Mouse (Mus musculus) monocyte, adult 2 months (primary cell): ENCODE data around the gene Tbc1d21.
A peak's percentile ranks its signal among the peaks of the same experiment; 100 is the strongest.

ENCODE experiments used
- DNase-seq, 2 experiments: peaks; one replicate each; pipeline ENCODE4 v3.0.0; 2022; ENCODE audit warnings: low spot score in 2 of 2, low read depth in 1 of 2

The Tbc1d21 gene

GRCm38 (mm10) chr9:58370355-58370754, at the start of gene Tbc1d21:
Gene Tbc1d21, minus strand, starts transcription at chr9:58370455.
- DNase-seq = no peak

DNA sequence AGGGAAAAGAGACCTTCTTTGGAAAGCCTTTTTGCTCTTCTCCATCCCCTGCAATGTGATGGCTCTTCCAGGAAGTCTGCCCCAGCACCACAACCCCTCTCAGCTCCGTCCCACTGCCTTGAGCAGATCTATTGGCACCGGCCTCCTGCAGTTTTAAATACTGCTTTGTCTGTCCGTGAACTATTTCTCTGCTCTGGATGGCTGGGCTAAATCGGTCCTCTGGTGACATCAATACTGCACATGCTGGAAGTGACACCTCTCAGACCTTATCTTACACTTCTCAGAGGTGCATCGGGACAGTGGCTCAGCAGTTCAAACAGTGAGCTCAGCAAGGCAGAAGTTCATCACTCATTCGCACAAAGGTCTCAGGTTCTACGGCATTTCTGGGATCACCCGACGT, 41.3 kb upstream of the Tbc1d21 start:
- DNase-seq = no peak

GRCm38 (mm10) chr9:58410057-58410735, 39.9 kb upstream of the Tbc1d21 start:
- no peak for DNase-seq

- DNase-seq = no peak
These were observed 39.0 kb upstream of the Tbc1d21 start for GRCm38 (mm10) chr9:58409247-58409646.

DNA sequence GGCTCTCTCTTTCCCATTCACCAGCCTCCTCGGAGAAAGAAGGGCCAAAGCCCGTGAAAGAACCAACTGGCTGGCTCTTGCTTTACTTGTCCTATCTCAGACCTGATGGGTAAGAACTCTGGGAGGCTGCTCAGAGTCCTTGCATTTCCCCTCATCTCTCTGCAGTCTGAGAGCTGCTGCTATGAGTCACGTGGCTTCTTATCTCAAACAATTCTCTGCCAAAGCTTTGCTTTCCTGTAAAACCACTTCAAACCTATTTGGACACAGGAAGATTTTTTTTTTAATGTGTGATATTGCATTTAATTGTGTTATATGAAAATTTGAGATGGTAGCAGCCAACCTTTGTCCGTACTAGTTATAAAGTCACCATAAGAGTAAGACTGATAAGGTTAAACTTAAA, 34.2 kb upstream of the Tbc1d21 start:
- DNase-seq = no peak

DNA sequence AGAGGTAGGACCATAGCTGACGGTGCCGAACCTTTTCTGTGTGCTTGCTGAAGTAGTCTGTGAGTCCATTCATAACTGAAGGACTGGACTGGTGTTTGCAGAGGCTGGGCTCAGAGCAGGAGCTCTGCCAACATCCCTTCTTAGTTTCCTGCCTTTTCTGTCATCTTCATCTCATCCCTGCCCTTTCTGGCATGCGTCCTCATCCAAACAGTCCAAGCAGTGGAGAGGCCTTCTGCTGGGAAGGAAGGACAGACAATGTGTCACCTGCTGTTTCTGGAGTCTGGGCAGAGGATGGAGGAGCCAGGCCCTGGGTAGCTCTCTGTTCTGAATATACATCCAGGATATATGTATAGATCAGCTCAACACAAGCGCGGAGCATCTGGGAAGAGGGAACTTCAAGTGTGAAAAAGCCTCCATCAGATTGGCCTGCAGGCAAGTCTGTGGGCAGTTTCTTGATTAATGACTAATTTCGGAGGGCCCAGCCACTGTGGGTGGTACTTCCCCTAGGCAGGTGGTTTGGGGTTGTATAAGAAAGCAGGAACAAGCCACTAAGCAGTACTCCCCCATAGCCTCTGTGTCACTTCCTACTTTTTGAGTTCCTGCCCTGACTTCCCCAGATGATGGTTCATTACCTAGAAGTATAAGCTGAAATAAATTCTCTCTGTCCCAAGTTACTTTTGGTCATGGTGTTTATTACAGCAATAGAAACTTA, 31.3 kb upstream of the Tbc1d21 start:
- peak; percentile 5 to 6 for DNase-seq

GRCm38 (mm10) chr9:58399609-58400008, 29.4 kb upstream of the Tbc1d21 start:
- DNase-seq = no peak

GRCm38 (mm10) chr9:58394605-58395004, 24.4 kb upstream of the Tbc1d21 start:
- no peak for DNase-seq

- no peak for DNase-seq
These were observed 23.6 kb upstream of the Tbc1d21 start for GRCm38 (mm10) chr9:58393875-58394274.

DNA sequence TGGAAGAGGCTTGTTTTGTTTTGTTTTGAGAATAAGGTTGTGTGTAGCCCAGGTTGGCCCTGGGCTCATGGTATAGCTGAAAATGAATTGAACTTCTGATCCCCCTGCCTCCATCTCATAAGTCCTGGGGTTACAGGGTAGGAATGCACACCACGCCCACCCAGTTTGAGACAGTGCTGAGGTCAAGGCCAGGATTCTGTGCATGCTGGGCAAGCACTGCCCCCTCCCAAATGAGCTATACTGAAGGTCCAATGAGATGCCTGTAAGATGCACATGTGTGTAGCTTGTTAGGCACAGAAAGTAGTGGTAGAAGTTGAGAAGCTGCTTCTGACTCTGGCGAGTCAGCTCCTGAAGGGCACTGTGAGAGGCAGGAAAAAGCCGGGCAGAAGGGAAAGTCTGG, 18.1 kb upstream of the Tbc1d21 start:
- no peak for DNase-seq

GRCm38 (mm10) chr9:58378878-58379277, 8.6 kb upstream of the Tbc1d21 start:
- no peak for DNase-seq

DNA sequence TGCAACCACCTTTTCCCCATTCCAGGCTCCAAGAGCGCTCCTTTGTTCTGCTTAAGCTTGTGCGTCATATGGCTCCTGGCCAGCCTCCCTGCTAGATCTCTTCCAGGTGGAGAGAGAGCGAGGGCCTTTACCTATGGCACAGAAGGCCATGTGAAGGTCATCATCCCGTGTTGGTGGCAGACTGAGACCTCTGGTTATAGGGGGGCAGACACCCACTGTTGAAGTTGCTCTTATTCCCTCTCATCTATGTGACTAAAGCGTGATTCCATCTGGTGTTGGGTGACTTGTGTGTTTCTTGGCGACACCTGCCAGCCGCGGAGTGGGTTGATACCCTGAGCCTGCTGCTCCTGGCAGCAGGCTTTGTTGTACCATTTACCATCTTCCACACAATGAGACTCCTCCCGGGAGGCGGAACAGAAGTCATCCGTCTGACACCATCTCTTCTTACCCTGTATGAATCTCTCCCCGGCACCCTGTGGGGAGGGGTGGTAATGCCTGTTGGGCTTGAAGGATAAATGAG, 3.7 kb upstream of the Tbc1d21 start:
- DNase-seq = no peak

GRCm38 (mm10) chr9:58371914-58372313, 1.7 kb upstream of the Tbc1d21 start:
- no peak for DNase-seq

- DNase-seq = no peak
These were observed 611 bp downstream of the Tbc1d21 start for GRCm38 (mm10) chr9:58369644-58370043.

DNA sequence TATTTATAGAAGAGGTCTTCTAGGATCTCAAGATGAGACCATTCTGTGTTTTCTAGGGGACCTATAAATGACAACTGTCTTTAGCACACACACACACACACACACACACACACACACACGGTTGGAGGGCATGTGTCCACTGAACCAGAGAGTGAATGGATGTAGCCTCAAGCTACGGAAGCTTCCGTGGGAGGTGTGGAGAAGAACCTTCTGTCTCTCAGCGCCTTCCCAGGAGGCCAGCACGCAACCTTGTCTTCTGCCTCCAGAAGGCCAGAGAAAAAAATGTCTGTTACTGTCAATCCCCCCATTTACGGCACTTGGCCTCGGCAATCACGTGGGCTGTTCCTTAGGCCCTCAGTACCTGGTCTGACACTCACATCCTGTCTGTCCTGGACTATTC, 5.9 kb downstream of the Tbc1d21 start:
- DNase-seq = no peak

GRCm38 (mm10) chr9:58361956-58362355, 8.3 kb downstream of the Tbc1d21 start:
- no peak for DNase-seq

DNA sequence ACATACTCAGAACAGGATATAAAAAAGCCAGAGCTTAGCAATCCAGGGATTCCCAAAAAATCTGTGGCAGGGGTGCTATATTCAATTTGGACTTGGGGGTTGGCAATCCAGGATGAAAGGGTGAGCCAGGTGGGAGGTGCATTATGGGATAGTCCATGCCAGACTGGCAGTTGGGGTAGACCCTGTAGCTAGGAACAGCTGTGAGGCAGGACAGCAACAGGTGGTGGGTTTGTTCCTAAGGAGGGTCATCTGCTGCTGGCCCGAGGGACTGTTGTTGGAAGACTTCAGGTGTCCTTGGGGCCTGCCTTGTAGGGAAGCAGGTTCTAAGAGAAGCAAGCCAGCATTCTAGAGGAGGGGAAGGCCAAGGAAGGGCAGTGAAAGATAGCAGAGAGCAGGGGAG, 8.9 kb downstream of the Tbc1d21 start:
- DNase-seq = no peak

DNA sequence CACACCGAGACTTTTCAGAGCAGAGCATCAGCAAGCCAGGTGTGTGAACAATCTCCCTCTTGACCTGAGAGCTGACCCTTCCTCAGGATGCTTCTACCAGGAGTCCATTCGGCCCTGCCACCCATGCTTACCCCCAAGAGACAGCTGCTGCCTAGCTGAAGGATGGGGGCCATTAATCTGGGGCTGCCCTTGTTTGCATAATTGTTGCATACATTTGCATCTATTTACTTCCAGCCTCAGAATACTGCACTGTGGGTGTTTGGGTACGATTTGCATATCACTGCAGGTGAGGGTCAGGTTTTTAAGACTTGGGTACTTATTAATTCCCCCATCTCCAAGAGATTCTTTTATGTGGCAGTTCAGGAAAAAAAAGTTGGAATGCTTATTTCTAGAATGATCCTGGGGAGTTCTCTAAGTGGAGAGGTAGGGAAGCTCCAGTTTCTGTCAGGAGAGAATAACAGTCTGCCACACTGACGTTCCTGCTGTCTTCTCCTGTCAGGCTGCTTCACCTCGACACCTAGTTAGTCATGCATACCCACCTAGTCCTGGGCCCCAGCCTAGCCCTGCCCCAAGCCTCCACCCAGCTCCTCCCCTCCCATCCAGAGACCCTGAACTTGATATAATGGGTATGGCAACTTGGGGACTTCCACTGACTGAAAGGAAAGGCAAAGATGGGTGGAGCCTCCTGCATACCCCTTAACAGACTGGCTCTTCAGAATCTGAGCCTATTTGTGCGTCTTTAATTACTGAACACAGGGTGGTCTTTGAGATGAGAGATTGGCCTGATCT, 14.8 kb downstream of the Tbc1d21 start:
- no peak for DNase-seq

DNA sequence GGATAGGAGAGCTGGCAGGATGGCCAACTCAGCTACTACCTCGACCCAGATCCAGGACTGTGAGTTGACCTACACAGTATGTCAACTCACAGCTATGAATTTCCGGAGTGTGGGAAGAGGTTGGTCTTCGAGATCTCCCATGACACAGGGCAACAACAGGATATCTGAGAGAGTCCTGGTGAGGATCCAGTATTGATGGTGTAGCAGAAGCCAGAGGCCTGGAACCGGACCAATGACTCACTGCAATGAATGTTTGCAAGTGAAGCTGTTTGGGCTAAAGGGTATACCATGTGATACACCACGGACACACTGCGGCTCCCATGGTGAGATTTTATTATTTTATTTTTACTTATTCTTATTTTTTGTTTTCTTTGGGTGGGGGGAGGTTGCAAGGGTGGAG, 15.6 kb downstream of the Tbc1d21 start:
- DNase-seq = no peak

- no peak for DNase-seq
These were observed 17.0 kb downstream of the Tbc1d21 start for GRCm38 (mm10) chr9:58353224-58353623.

DNA sequence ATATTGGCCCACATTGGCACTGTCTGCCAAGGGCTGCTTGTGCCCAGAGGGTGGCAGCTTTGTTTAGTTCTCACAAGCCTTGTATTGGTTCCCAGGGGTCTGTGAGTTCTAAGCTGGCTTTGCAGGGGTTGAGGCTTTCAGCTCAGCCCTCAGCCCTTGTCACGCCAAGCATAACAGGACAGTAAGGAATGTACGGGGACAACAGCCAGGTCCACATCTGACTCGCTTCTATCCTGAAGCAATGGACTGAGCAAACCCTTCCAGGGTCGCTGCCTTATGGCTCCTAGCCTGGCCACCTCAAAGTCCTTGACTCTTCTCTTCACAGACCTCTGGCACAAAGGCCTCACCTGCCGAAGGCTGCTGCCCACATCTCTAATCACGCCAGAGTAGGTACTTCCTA, 22.5 kb downstream of the Tbc1d21 start:
- no peak for DNase-seq

DNA sequence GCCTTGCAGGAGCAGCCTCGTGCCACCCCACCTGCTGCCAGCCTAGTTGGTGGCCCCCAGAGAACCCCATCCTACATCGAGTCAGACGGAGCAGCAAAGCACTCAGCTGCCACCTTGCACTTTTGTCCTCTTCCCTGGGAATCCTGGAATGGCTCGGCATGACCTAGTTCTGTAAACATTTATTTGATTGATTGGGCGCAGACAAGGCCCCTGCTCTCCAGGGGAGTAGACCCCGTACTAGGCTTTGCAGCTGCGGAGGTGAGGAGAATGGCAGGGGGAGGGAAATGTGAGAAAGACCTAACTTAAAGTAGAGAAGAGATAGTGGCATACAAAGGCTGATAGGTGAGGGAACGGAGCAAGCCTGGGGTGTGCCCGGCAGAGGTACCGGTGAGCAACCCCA, 23.8 kb downstream of the Tbc1d21 start:
- DNase-seq = no peak
